Mouse (Mus musculus): ENCODE data around the gene Ptafr.

Gene Ptafr

DNA sequence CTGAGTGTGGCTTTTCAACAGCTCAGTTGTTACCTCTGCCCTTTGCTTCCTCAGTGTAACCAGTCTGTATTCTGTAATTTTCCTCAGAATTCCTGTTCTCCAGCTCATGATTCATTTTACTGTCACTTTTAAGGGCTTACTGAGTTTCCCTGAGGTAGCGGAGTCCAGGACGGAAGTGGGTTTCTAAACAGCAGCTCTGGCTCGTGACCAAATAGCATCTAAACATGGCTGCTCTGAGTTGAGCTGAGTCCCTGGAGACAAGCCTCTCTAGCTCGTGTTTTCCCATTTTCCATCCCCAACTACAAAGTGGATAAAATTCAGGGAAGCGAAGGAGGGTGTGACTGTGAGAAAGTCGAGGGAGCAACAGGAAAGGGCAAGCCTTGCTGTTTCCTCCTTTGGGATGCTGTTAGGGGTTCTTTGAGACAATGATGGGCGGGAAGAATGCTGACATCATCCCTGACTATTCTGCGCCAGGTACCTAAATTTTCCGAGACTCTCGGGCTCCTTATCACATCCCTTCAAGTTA lies 55.0 kb downstream of the Ptafr start:
- DNase-seq = peak; percentile 67

GRCm38 (mm10) chr4:132620134-132620533 lies 56.3 kb downstream of the Ptafr start:
- DNase-seq = no peak

GRCm38 (mm10) chr4:132621287-132622068 lies 57.6 kb downstream of the Ptafr start:
- DNase-seq = no peak

DNA sequence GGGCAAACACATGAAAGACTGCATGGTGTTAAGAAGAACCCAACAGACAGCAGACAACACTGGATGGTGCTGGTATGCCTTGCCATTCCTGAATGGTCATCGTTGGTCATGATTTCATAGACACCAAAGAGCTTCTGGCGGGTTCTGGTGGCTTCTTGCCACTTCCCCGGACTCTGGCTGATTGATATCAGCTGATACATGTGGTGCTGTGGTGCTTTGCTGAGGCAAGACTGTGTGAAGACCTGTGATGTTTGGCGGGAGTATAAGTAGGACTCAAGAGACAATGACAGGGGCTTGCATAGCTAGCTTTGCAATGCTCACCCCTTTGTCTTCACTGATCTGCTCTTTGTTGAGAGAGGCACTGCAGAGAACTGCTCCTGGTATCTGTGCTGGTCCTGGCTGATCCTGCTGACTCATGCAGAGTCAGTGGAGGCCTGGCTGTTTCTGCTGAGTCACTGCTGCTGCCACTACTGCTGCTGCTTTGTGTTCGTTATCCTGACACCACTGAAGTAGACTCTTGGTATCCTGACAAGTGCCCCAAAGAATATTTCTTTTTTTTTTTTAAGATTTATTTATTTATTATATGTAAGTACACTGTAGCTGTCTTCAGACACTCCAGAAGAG lies 60.3 kb downstream of the Ptafr start:
- no peak for DNase-seq

DNA sequence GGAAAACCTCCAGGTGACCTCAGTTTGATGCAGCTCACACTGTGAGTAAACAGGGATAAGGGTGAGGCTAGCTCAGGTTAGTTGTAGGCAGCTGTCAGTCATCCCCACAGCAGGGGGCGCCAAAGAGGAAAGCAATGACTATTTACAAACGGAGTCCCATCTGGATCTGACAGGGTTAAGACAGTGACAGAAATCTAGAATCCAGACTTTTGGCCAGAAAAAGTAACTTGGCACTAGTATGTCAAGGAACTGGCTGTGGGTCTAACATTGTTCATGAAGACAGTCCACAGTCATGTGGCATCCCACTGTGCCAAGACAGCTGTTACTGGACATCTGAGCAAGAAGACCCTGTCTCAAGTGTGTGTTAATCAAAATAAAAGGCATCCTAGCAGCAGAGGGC lies 65.0 kb downstream of the Ptafr start:
- peak; percentile 13 for DNase-seq
